Mouse (Mus musculus): ENCODE data around the gene Senp3. TPM values are rescaled to one million over a fixed set of nuclear protein-coding genes. Genes with fewer than 3 reads are reported as not detected.
"Not testable (repeated sequence)": the region's sequence is repeated elsewhere in the genome, so short reads cannot be mapped to it uniquely, and the experiment has no call there.

The Senp3 gene
- total RNA-seq, 2 experiments from 2014 or later = 94.3 to 109 TPM

GRCm38 (mm10) chr11:69656617-69657461, 25.0 kb downstream of the Senp3 start:
- DNase-seq (ENCODE audit: extremely low spot score in 1 of 2, low spot score in 1 of 2) = peak in 1 of 2 experiments; percentile 51

- no peak for DNase-seq (ENCODE audit: extremely low spot score in 1 of 2, low spot score in 1 of 2)
Observed at GRCm38 (mm10) chr11:69656065-69656455, 25.8 kb downstream of the Senp3 start.

GRCm38 (mm10) chr11:69655264-69656064, 26.4 kb downstream of the Senp3 start, which contains the start of gene Sox15:
TSS of gene Sox15 (plus strand) at chr11:69655314.
- peak; percentile 60 to 71 for DNase-seq (ENCODE audit: extremely low spot score in 1 of 2, low spot score in 1 of 2)

GRCm38 (mm10) chr11:69654760-69655159, 27.1 kb downstream of the Senp3 start:
- no peak for DNase-seq (ENCODE audit: extremely low spot score in 1 of 2, low spot score in 1 of 2)

GRCm38 (mm10) chr11:69653399-69653798, 28.5 kb downstream of the Senp3 start:
- DNase-seq (ENCODE audit: extremely low spot score in 1 of 2, low spot score in 1 of 2) = no peak

- no peak for DNase-seq (ENCODE audit: extremely low spot score in 1 of 2, low spot score in 1 of 2)
Observed at GRCm38 (mm10) chr11:69645860-69646259, 36.0 kb downstream of the Senp3 start.

- DNase-seq (ENCODE audit: extremely low spot score in 1 of 2, low spot score in 1 of 2) = no peak
Observed at GRCm38 (mm10) chr11:69635471-69635870, 46.4 kb downstream of the Senp3 start.

- no peak for DNase-seq (ENCODE audit: extremely low spot score in 1 of 2, low spot score in 1 of 2)
Observed at GRCm38 (mm10) chr11:69633128-69633866, 48.6 kb downstream of the Senp3 start.

GRCm38 (mm10) chr11:69632284-69633089, 49.4 kb downstream of the Senp3 start, which contains the start of gene Fxr2:
TSS of gene Fxr2 (plus strand) at chr11:69632990.
- peak; percentile 100 for DNase-seq (ENCODE audit: extremely low spot score in 1 of 2, low spot score in 1 of 2)

- no peak for DNase-seq (ENCODE audit: extremely low spot score in 1 of 2, low spot score in 1 of 2)
Observed at GRCm38 (mm10) chr11:69629802-69630201, 52.1 kb downstream of the Senp3 start.

- peak; percentile 38 to 87 for DNase-seq (ENCODE audit: extremely low spot score in 1 of 2, low spot score in 1 of 2)
Observed at GRCm38 (mm10) chr11:69628286-69628685, 53.6 kb downstream of the Senp3 start.

- not testable (repeated sequence) for DNase-seq (ENCODE audit: extremely low spot score in 1 of 2, low spot score in 1 of 2)
Observed at GRCm38 (mm10) chr11:69624339-69624738, 57.5 kb downstream of the Senp3 start.

Small RNAs within 50 kb of the gene (microRNA-seq; reads per million reads assigned to microRNA genes)
- 4.0 to 7.0 reads per million in 2 experiments for gene Mir1934
- gene Mir467f = 0 reads per million in 2 experiments

Other genes starting within 250 kb of the Senp3 start
- 1 to 10 TPM; 3.5 to 8.0 TPM for gene Dnah2, start 133.0 kb downstream of the Senp3 start, total RNA-seq (2021)
- gene Efnb3, start 121.9 kb downstream of the Senp3 start, total RNA-seq (2021) = 100 to 1,000 TPM; 134 to 139 TPM
- gene Wrap53, start 101.8 kb downstream of the Senp3 start, total RNA-seq (2021) = 10 to 100 TPM; 11.7 to 12.5 TPM
- 10 to 100 TPM; 24.3 to 29.8 TPM for gene Trp53, start 101.7 kb downstream of the Senp3 start, total RNA-seq (2021)
- 100 to 1,000 TPM; 394 to 472 TPM for gene Atp1b2, start 76.1 kb downstream of the Senp3 start, total RNA-seq (2021)
- gene Shbg, start 64.2 kb downstream of the Senp3 start, total RNA-seq (2021) = not detected
- 10 to 100 TPM; 15.5 to 15.8 TPM for gene Sat2, start 60.1 kb downstream of the Senp3 start, total RNA-seq (2021)
- gene Fxr2, start 49.1 kb downstream of the Senp3 start, total RNA-seq (2021) = 100 to 1,000 TPM; 124 to 131 TPM
- gene Sox15, start 26.8 kb downstream of the Senp3 start, total RNA-seq (2021) = under 1 TPM in 1 of 2 experiments, not detected in 1; 0.59 TPM
- 10 to 100 TPM; 61.1 to 63.9 TPM for gene Mpdu1, start 19.4 kb downstream of the Senp3 start, total RNA-seq (2021)
- 10 to 100 TPM; 15.1 to 15.7 TPM for gene Cd68, start 15.9 kb downstream of the Senp3 start, total RNA-seq (2021)
- 100 to 1,000 TPM; 369 to 381 TPM for gene Eif4a1, start 9.7 kb downstream of the Senp3 start, total RNA-seq (2021)
- 1 to 10 TPM; 1.2 to 1.3 TPM for gene Tnfsf13, start 3.7 kb upstream of the Senp3 start, total RNA-seq (2021)
- gene Tnfsf12, start 13.8 kb upstream of the Senp3 start, total RNA-seq (2021) = 1 to 10 TPM; 7.3 to 8.6 TPM
- gene Tnfsfm13, start 14.0 kb upstream of the Senp3 start, total RNA-seq (2021) = 1 to 10 TPM; 1.3 to 1.4 TPM
- gene Polr2a, start 76.6 kb upstream of the Senp3 start, total RNA-seq (2021) = 10 to 100 TPM; 58.6 to 69.5 TPM
- gene Slc35g3, start 79.9 kb upstream of the Senp3 start, total RNA-seq (2021) = not detected
- gene Zbtb4, start 83.8 kb upstream of the Senp3 start, total RNA-seq (2021) = 100 to 1,000 TPM; 110 to 118 TPM
- gene Chrnb1, start 113.9 kb upstream of the Senp3 start, total RNA-seq (2021) = 1 to 10 TPM in 1 of 2 experiments, under 1 TPM in 1; 0.79 to 1.1 TPM
- 10 to 100 TPM; 28.3 to 33.3 TPM for gene Fgf11, start 119.8 kb upstream of the Senp3 start, total RNA-seq (2021)
- gene Tmem102, start 123.5 kb upstream of the Senp3 start, total RNA-seq (2021) = not detected
- not detected for gene Gm39566, start 133.2 kb upstream of the Senp3 start, total RNA-seq (2021)
- not detected for gene Spem2, start 136.4 kb upstream of the Senp3 start, total RNA-seq (2021)
- gene Spem1, start 140.1 kb upstream of the Senp3 start, total RNA-seq (2021) = under 1 TPM; 0.34 to 0.73 TPM
- 100 to 1,000 TPM; 192 to 219 TPM for gene Nlgn2, start 155.7 kb upstream of the Senp3 start, total RNA-seq (2021)
- gene Tmem256, start 156.4 kb upstream of the Senp3 start, total RNA-seq (2021) = 100 to 1,000 TPM; 112 to 135 TPM
- 10 to 100 TPM; 16.5 to 19.0 TPM for gene Plscr3, start 164.3 kb upstream of the Senp3 start, total RNA-seq (2021)
- gene Tnk1, start 176.6 kb upstream of the Senp3 start, total RNA-seq (2021) = not detected
- gene Tmem95, start 195.9 kb upstream of the Senp3 start, total RNA-seq (2021) = not detected
- 1 to 10 TPM; 1.2 to 1.3 TPM for gene Kctd11, start 199.3 kb upstream of the Senp3 start, total RNA-seq (2021)
- gene Acap1, start 213.5 kb upstream of the Senp3 start, total RNA-seq (2021) = under 1 TPM; 0.12 to 0.19 TPM
- gene 2810408A11Rik, start 218.9 kb upstream of the Senp3 start, total RNA-seq (2021) = 1 to 10 TPM in 1 of 2 experiments, under 1 TPM in 1; 0.62 to 1.8 TPM
- 100 to 1,000 TPM; 108 to 109 TPM for gene Neurl4, start 219.0 kb upstream of the Senp3 start, total RNA-seq (2021)
- 10 to 100 TPM; 26.8 to 32.6 TPM for gene Gps2, start 231.8 kb upstream of the Senp3 start, total RNA-seq (2021)
- gene Eif5a, start 239.9 kb upstream of the Senp3 start, total RNA-seq (2021) = 100 to 1,000 TPM; 426 to 481 TPM